Mouse (Mus musculus) layer of hippocampus, adult 9-11 months (tissue): ENCODE data around the gene Olfr983.

Experiments
- DNase-seq: peaks from one replicate; pipeline ENCODE4 v3.0.0; 2022

Olfr983 gene

GRCm38 (mm10) chr9:40093495-40093894 lies at the start of gene Olfr983:
Gene Olfr983, minus strand, starts transcription at chr9:40093595.
- no peak for DNase-seq

DNA sequence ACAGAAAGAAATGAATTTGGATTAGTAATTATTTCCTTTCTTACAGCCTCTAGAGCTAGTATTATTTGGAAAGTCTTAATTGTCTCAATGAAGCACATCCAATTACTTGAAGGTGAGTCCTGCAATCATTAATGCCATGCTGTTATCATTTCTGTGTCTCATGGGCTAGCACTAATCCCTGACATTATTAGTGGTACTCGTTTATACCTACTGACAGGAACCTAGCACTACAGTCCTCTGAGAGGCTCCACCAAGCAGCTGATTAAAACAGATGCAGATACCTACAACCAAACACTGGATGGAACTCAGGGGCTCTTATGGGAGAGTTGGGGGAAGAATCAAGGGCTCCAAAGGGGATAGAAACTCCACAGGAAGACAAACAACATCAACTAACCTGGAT lies 48.1 kb upstream of the Olfr983 start:
- no peak for DNase-seq

DNA sequence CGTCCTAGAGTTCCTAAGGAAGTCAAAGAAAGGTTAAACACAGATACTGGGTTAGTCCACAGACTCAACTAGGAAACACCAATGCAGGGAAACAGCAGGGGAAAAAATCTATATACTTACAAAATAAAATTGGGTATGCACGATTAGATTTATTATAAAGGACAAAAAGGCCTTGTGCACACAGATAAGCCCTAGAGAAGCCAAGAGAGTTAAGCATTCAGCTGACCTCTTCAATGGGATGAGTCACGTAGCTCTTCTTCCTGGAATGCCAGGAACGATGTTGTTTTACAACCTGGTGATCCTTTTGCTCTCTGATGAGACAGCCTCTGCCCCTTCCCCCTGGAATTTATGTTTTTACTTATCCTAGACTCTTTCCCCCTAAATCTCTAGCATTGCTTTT lies 46.1 kb upstream of the Olfr983 start:
- no peak for DNase-seq

- DNase-seq, result no peak
Measured at GRCm38 (mm10) chr9:40136987-40137688, 43.7 kb upstream of the Olfr983 start.

DNA sequence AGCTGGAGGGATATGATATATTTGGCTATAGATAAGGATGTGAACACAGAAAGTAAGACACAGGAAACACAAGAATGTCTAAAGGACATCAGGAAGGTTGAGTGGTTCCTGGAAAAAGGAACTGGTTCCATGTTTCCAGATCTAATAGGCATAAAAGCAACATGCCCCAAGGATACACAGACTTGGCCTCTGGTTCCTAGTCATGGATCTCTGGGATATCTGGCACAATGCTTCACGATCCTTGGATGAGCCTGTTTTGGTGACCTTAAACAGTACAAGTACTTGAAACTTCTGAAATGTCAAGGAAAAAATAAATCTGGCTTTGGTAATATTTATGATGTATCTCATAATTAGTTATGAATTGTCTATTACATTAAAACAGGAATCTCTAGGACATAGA lies 37.2 kb upstream of the Olfr983 start:
- DNase-seq, result no peak

DNA sequence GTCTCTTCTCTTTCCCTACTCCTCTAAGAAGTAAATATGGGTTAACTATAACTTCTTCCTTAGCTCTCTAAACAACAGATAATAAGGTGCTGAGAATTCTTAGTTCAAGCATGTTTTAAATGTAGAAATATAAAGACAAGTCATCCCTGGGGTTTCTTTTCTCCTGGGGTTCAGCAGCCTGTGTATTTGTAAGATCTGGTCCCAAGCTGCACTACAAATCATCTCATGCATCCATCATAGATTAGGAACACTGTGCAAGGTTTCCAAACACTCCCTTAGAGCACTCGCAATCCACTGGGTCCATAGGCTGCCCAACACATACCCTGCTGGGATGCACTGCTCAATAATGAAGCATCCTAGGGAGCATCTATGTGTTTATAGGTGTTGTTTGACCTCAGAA lies 36.7 kb upstream of the Olfr983 start, which contains the start of gene Olfr985:
TSS of gene Olfr985 (minus strand) at position 101 of the 400 bp plus-strand sequence.
- DNase-seq, result no peak

GRCm38 (mm10) chr9:40117287-40117659 lies 23.9 kb upstream of the Olfr983 start:
- no peak for DNase-seq

- DNase-seq, result no peak
Measured at GRCm38 (mm10) chr9:40116645-40117286, 23.4 kb upstream of the Olfr983 start.

GRCm38 (mm10) chr9:40114106-40114505 lies 20.7 kb upstream of the Olfr983 start, which contains the start of gene Olfr984:
Gene Olfr984, minus strand, starts transcription at chr9:40114206.
- DNase-seq, result no peak

DNA sequence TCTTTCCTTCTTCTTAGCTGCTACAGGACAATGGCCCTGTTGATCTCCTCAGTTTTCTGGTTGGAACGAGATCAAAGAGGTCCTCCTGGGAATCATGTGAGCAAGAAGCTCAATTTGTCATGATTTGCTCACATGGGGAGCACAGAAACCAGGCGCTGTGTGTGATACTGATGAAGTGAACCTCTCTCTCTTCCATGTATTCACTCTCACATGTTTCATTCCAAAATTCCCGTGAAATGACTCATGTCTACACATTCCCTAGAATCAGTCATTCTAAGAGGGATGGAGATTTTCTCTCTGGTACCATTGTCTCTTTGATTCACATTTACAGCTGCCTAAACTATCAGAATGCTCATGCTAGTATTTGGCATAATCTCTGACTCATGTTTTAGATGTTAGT lies 1.4 kb upstream of the Olfr983 start:
- DNase-seq, result no peak

DNA sequence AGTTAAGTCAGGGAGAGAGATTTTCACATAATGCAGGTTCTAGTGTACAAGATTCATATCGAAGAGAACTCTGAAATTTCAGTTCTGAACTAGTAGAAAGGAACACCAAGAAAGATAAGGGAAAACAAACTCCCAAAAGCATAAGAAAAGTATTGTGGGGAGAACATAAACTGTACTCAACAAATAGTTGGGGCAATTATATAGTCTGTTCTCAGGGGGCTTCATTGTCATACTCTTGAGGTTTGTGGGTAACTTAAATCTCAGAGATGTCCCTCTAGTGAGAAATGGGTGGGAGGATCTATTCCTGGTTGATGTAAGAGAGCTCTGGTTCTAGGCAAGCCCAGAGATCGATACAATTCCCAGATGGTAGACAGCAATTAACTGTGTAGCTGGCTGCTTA lies 19.9 kb downstream of the Olfr983 start, which contains the start of gene Olfr982:
TSS of gene Olfr982 (plus strand) at position 301 of the 400 bp plus-strand sequence.
- no peak for DNase-seq

DNA sequence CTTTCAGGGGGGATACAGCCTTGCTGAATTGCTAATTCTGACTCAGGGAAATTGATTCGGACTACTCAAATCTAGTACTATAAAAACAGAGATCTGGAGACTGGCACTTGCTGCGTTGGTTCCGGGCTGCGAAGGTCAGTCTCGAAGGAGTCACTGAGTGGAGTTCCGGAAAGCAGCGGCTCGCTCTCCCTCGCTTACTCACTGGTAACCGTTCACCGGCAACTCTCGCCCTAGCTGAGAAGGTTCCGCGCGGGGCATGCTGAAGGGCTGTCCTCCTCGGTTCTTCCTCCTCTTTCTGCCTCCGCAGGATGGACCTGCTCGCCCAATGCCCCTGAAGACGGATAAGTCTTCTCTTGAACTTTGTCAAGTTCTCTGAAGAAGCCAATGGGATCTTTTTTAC lies 43.3 kb downstream of the Olfr983 start:
- DNase-seq, result no peak
